Mouse (Mus musculus): ENCODE measurements around the gene Rabep2.

Gene Rabep2

GRCm38 (mm10) chr7:126482392-126482871, 53.9 kb downstream of the Rabep2 start:
- in situ Hi-C loops (cut with MboI; ENCODE audit: unreplicated experiment in 2 of 2): loop anchor here (5.0 kb wide), 1 partner anchor 45 kb away; no protein-coding TSS in a partner anchor

GRCm38 (mm10) chr7:126487052-126487483, 58.5 kb downstream of the Rabep2 start, which contains the start of gene Tufm:
Tufm (plus strand) TSS chr7:126487361.
- in situ Hi-C loops (cut with MboI; ENCODE audit: unreplicated experiment in 2 of 2): loop anchor here in 1 of 2 experiments (5.0 kb wide), 1 partner anchor 855 kb away; no protein-coding TSS in a partner anchor

- in situ Hi-C loops (cut with MboI; ENCODE audit: unreplicated experiment in 2 of 2): loop anchor here in 1 of 2 experiments (5.0 kb wide), 1 partner anchor 854 kb away; no protein-coding TSS in a partner anchor
Observed at GRCm38 (mm10) chr7:126487617-126488385, 59.2 kb downstream of the Rabep2 start.

GRCm38 (mm10) chr7:126491005-126491404, 62.4 kb downstream of the Rabep2 start:
- in situ Hi-C loops (cut with MboI; ENCODE audit: unreplicated experiment in 2 of 2): no loop called here

DNA sequence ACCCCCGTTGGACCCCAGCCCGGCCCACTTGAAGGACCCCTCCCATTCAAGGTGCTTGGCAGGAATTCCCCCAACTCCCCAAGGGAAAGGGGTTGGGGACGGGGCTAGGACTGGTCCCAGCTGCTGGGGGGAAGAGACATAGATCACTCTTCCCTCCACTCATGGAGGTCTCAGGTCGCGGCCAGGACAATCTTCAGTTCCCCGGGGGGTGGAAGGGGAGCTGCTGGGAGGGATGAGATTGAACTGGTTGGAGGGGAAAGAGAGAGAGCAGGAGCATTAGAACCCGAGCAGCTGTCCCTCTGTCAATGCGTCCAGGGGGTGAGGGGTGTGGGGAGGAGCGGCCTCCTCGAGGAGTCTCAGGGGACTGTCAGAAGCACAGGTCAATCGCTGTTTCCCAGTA, 63.4 kb downstream of the Rabep2 start:
- in situ Hi-C loops (cut with MboI; ENCODE audit: unreplicated experiment in 2 of 2): no loop called here

DNA sequence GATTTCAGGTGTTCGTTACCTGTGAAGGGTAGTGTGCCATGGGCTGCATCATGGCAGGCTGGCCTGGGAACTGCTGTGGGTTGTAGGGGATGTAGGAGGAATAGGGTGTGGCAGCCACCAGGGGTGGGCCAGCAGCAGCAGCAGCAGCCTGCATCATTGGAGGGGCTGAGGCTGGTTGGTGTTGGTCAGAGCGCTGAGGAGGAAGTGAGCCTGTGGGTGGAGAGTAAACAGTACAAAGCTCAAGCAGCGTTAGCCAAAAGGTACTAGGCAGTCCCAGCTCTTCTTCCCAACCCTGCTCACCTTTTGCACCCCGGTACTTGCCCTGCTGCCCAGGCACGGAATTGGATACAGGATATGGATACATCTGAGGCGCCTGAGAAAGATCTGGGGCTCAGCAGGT, 65.6 kb downstream of the Rabep2 start:
- in situ Hi-C loops (cut with MboI; ENCODE audit: unreplicated experiment in 2 of 2): no loop called here

DNA sequence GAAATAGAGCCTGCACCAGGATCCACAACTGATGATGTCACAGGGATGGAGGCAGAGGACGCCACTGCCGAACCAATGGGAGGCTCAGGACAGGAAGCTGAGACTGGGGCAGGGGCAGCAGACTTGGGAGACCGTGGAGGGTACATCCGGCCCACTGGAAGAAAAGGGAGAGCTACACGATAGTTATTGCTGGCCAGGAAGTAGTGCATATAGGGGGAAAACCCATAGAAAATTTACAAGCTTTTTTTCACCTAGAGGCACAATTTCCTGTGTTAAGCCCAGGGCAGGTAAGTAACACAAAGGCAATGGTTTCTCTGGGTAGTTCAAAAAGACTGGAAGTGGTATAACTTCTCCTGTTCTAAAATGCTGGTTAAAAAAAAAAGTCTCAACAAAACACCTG, 67.9 kb downstream of the Rabep2 start:
- in situ Hi-C loops (cut with MboI; ENCODE audit: unreplicated experiment in 2 of 2): no loop called here

GRCm38 (mm10) chr7:126497966-126498365, 69.4 kb downstream of the Rabep2 start:
- in situ Hi-C loops (cut with MboI; ENCODE audit: unreplicated experiment in 2 of 2): no loop called here
